Comparison of ENCODE assay signal across 40 mouse cellular contexts in genomic region chr8:9808596-9808995, GRCm38 (mm10). TPM values are rescaled to one million over a fixed set of nuclear protein-coding genes. Genes with fewer than 3 reads are reported as not detected.
DNase-seq lines count a peak whose midpoint lies in the region; ATAC-seq and TF ChIP-seq lines count a peak whose summit lies in the region.
"Had no signal": no experiment of that assay in that cellular context is flagged by ENCODE, and none has a peak within 500 bp of the region (broad histone marks: within the 10 kb centered on the region; RNA-seq: fewer than 3 reads in every experiment).

No protein-coding gene starts in this region.

- H3K27ac ChIP-seq in hindbrain, postnatal 0 days = no peak overlapping the region
- H3K27ac ChIP-seq in hindbrain, embryonic 11.5 days (ENCODE audit: low read depth, low read length) = no peak overlapping the region
- H3K27ac ChIP-seq: hindbrain, embryonic 14.5 days; kidney, embryonic 15.5 days; liver, embryonic 13.5 days; macrophage; midbrain, embryonic 13.5 days; neural tube, embryonic 15.5 days had no signal

- no peaks in the 10 kb centered on the region for H3K36me3 ChIP-seq in hindbrain, postnatal 0 days (ENCODE audit: insufficient read depth, low read length)
- H3K36me3 ChIP-seq in hindbrain, embryonic 11.5 days (ENCODE audit: control insufficient read depth, insufficient read depth, low read length) = no peaks in the 10 kb centered on the region
- H3K36me3 ChIP-seq: heart, embryonic 12.5 days; kidney, embryonic 15.5 days; liver, embryonic 13.5 days; midbrain, embryonic 13.5 days; neural tube, embryonic 15.5 days had no signal

- no peak for ATAC-seq in hindbrain, postnatal 0 days
- no peak for ATAC-seq in hindbrain, embryonic 11.5 days (ENCODE audit: low FRiP score)
- no peak for ATAC-seq in Patski
- ATAC-seq: activated CD4-positive, CD25-positive, alpha-beta regulatory T cell, adult 4 months; forebrain, embryonic 14.5 days; inflammation-experienced regulatory T-cells, adult 6 months; midbrain, embryonic 13.5 days had no signal

- TF ChIP-seq CTCF in hindbrain, postnatal 0 days (IDR thresholded peaks at IDR 0.05; ENCODE audit: low read depth) = 0 out of 2 replicates have a peak, but pooled peaks have one; percentile 7
- peak; percentile 29 for TF ChIP-seq CTCF in Patski (IDR thresholded peaks at IDR 0.05)

- in situ Hi-C loops in Patski (cut with MboI; ENCODE audit: low pct_unique_long_range_greater_than_20kb) = no loop called here

- no peak overlapping the region for H3K4me2 ChIP-seq in hindbrain, postnatal 0 days (ENCODE audit: low read depth, low read length)
- H3K4me2 ChIP-seq in hindbrain, embryonic 11.5 days (replicated peaks; ENCODE audit: low read depth, low read length) = no peak overlapping the region
- H3K4me2 ChIP-seq: heart, embryonic 12.5 days; hindbrain, embryonic 14.5 days; kidney, embryonic 15.5 days; liver, embryonic 13.5 days; midbrain, embryonic 13.5 days; neural tube, embryonic 15.5 days had no signal

- WGBS in hindbrain, postnatal 0 days = 88% methylated on average over 9 of the region's 9 CpGs
- WGBS in hindbrain, embryonic 11.5 days = 86% methylated on average over 9 of the region's 9 CpGs

- no peaks in the 10 kb centered on the region for H3K27me3 ChIP-seq in hindbrain, postnatal 0 days (ENCODE audit: insufficient read depth, low read length)
- H3K27me3 ChIP-seq in hindbrain, embryonic 11.5 days (ENCODE audit: control insufficient read depth, insufficient read depth, low read length) = no peaks in the 10 kb centered on the region
- peaks cover 6% of the 10 kb centered on the region for H3K27me3 ChIP-seq in Patski
- H3K27me3 ChIP-seq: heart, embryonic 12.5 days; kidney, embryonic 15.5 days; liver, embryonic 13.5 days; midbrain, embryonic 13.5 days; neural tube, embryonic 15.5 days had no signal

- H3K4me1 ChIP-seq in hindbrain, postnatal 0 days (ENCODE audit: insufficient read depth, low read length) = no peaks in the 10 kb centered on the region
- no peaks in the 10 kb centered on the region for H3K4me1 ChIP-seq in hindbrain, embryonic 11.5 days (replicated peaks; ENCODE audit: control insufficient read depth, insufficient read depth, low read length)
- H3K4me1 ChIP-seq: heart, embryonic 12.5 days; kidney, embryonic 15.5 days; liver, embryonic 13.5 days; midbrain, embryonic 13.5 days had no signal

- H3K4me3 ChIP-seq in hindbrain, postnatal 0 days (ENCODE audit: low read length) = no peak overlapping the region
- no peak overlapping the region for H3K4me3 ChIP-seq in hindbrain, embryonic 11.5 days (ENCODE audit: low read depth, low read length)
- H3K4me3 ChIP-seq: heart, embryonic 12.5 days; kidney, embryonic 15.5 days; liver, embryonic 13.5 days; midbrain, embryonic 13.5 days; neural tube, embryonic 15.5 days had no signal

- intact Hi-C loops in left cerebral cortex, postnatal 25 days (cut with DNase I) = no loop called here

- DNase-seq in hindbrain, postnatal 0 days (ENCODE audit: low spot score) = no peak
- DNase-seq in hindbrain, embryonic 11.5 days (ENCODE audit: low spot score) = no peak
- DNase-seq in thymus, postnatal 25 days = peak; percentile 9
- no peak for DNase-seq in thymus, postnatal 0 days (ENCODE audit: low spot score)
- no peak for DNase-seq in Patski (ENCODE audit: low read depth, low spot score)
- DNase-seq in testis, postnatal 14 days (ENCODE audit: low spot score) = peak; percentile 31
- no peak for DNase-seq in cerebellum, postnatal 4 days (ENCODE audit: low spot score in 2 of 2)
- DNase-seq in left cerebral cortex, postnatal 25 days (ENCODE audit: low spot score in 2 of 2) = no peak
- DNase-seq: adrenal gland, adult 2 months; adrenal gland, postnatal 36 days; cerebellum, adult 2 months; cerebellum, postnatal 25 days; gastrocnemius, postnatal 14 days; heart, adult 18-20 months; heart, postnatal 4 days; kidney, adult 18-20 months; kidney, postnatal 25 days; left cerebral cortex, postnatal 4 days; liver, embryonic 13.5 days; lung, adult 2 months; lung, postnatal 10 days; spleen, adult 18-20 months had no signal

- CTCF ChIA-PET in Patski (lab: Charles Lee) = no interaction called here

- H3K9ac ChIP-seq in hindbrain, postnatal 0 days (replicated peaks; ENCODE audit: low read length) = no peak overlapping the region
- no peak overlapping the region for H3K9ac ChIP-seq in hindbrain, embryonic 11.5 days (ENCODE audit: low read depth, low read length)
- H3K9ac ChIP-seq: heart, embryonic 12.5 days; hindbrain, embryonic 14.5 days; kidney, embryonic 15.5 days; liver, embryonic 13.5 days; midbrain, embryonic 13.5 days; neural tube, embryonic 15.5 days had no signal

- POLR2A ChIA-PET in Patski (lab: Charles Lee) = no interaction called here

- H3K9me3 ChIP-seq in hindbrain, postnatal 0 days (ENCODE audit: low read length) = no peaks in the 10 kb centered on the region
- H3K9me3 ChIP-seq in hindbrain, embryonic 11.5 days (ENCODE audit: control insufficient read depth, low read length) = no peaks in the 10 kb centered on the region
- H3K9me3 ChIP-seq: kidney, embryonic 15.5 days; midbrain, embryonic 13.5 days; neural tube, embryonic 15.5 days had no signal

RNA-seq across cellular contexts. Expression of gene Fam155a, which starts 37.6 kb away (rescaled TPM):
- total RNA-seq in hindbrain, postnatal 0 days (2014; rRNA removed) = 110 and 117 TPM in 2 replicates
- 34.0 and 39.0 TPM in 2 replicates for polyA plus RNA-seq in hindbrain, postnatal 0 days (2015; fragmentation: Nextera tagmentation; extraction: Ambion mirVana)
- 4.8 and 7.1 TPM in 2 replicates for polyA plus RNA-seq in hindbrain, embryonic 11.5 days (2014; fragmentation: Nextera tagmentation; extraction: Ambion mirVana)
- polyA plus RNA-seq in thymus, postnatal 0 days (2015; fragmentation: Nextera tagmentation; extraction: Ambion mirVana) = 0.13 and 0.17 TPM in 2 replicates
- not detected for polyA plus RNA-seq in Patski (2021)
- total RNA-seq in left cerebral cortex, postnatal 25 days (2021) = 100 to 1,000 TPM; 105 to 109 TPM
- total RNA-seq: heart, adult 18-20 months; heart, postnatal 4 days; megakaryocyte-erythroid progenitor cell, adult 5-6 weeks; monocyte, adult 5-6 weeks had no signal
- polyA plus RNA-seq: macrophage had no signal

RNA-seq across cellular contexts. Expression of gene Gm10217, which starts 55.5 kb away (rescaled TPM):
- not detected in 2 replicates for total RNA-seq in hindbrain, postnatal 0 days (2014; rRNA removed)
- not detected in 2 replicates for polyA plus RNA-seq in hindbrain, postnatal 0 days (2015; fragmentation: Nextera tagmentation; extraction: Ambion mirVana)
- not detected in 2 replicates for polyA plus RNA-seq in hindbrain, embryonic 11.5 days (2014; fragmentation: Nextera tagmentation; extraction: Ambion mirVana)
- not detected in 2 replicates for polyA plus RNA-seq in thymus, postnatal 0 days (2015; fragmentation: Nextera tagmentation; extraction: Ambion mirVana)
- not detected for polyA plus RNA-seq in Patski (2021)
- not detected for total RNA-seq in left cerebral cortex, postnatal 25 days (2021)
- total RNA-seq: adrenal gland, adult 2 months; adrenal gland, postnatal 36 days; gastrocnemius, postnatal 14 days; heart, adult 18-20 months; heart, postnatal 4 days; layer of hippocampus, adult 18-20 months; layer of hippocampus, postnatal 25 days; left cerebral cortex, adult 8-10 months; left cerebral cortex, postnatal 4 days; megakaryocyte-erythroid progenitor cell, adult 5-6 weeks; monocyte, adult 5-6 weeks had no signal
- polyA plus RNA-seq: activated CD4-positive, CD25-positive, alpha-beta regulatory T cell, adult 4 months; adrenal gland, adult 2 months; brain, embryonic 14.5 days; cerebellum, adult 2 months; embryonic facial prominence, embryonic 11.5 days; forebrain, embryonic 14.5 days; heart, embryonic 12.5 days; heart, postnatal 0 days; hindbrain, embryonic 14.5 days; inflammation-experienced regulatory T-cells, adult 6 months; kidney, embryonic 15.5 days; limb, embryonic 14.5 days; liver, embryonic 13.5 days; lung, adult 2 months; macrophage; midbrain, embryonic 13.5 days; neural tube, embryonic 15.5 days had no signal

Comparison
In these comparisons a context has a peak if more than half of its experiments do, and no peak if none do; other contexts are left out.
1. DNase-seq: peak in thymus, postnatal 25 days (single experiment) and testis, postnatal 14 days (single experiment); none in hindbrain, postnatal 0 days (single experiment), hindbrain, embryonic 11.5 days (single experiment), thymus, postnatal 0 days (single experiment), Patski (single experiment), cerebellum, postnatal 4 days (0 of 2) and left cerebral cortex, postnatal 25 days (0 of 2).